Mouse (Mus musculus): ENCODE results near the gene Dus2.

- TF ChIP-seq CTCF (IDR thresholded peaks at IDR 0.05; ENCODE audit: low read depth) (no peak), EP300 (IDR thresholded peaks at IDR 0.05; ENCODE audit: low read depth) (no peak)
Measured at GRCm38 (mm10) chr8:106018039-106018438, 26.9 kb downstream of the Dus2 start.

All from liver, embryonic 14.5 days (tissue).